ENCODE assay signal across 22 mouse cellular contexts in the genomic region with DNA sequence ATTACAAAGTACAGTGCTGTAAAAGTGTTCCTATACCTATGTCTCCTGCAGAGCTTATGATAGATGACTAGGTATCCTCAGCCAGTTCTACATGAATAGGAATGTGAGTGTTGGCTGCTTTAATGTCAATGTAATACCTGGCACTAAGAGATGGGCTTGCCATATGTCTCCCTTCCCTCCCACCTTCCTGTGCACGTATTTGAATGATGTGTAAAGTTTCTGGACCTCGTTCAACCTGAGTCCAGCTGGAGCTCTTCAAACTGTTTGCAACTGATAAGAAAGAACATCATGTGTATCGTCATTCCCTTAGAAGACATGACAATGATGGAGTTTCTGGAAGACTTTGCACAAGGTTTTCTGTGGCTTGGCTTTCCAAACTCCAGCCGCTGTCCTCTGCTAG. TPM values are rescaled to one million over a fixed set of nuclear protein-coding genes. Genes with fewer than 3 reads are reported as not detected.
DNase-seq lines count a peak whose midpoint lies in the region; ATAC-seq and TF ChIP-seq lines count a peak whose summit lies in the region.
"Had no signal": no experiment of that assay in that cellular context is flagged by ENCODE, and none has a peak within 500 bp of the region (broad histone marks: within the 10 kb centered on the region; RNA-seq: fewer than 3 reads in every experiment).

No protein-coding gene starts in this region.

- peak; percentile 86 for ATAC-seq in frontal cortex, adult (ENCODE audit: low TSS enrichment)
- ATAC-seq in lung, embryonic 14.5 days (ENCODE audit: insufficient read depth) = no peak
- ATAC-seq: CD4-positive, CD25-positive, alpha-beta regulatory T cell, adult 4 months; forebrain, embryonic 13.5 days; forebrain, embryonic 15.5 days; forebrain, postnatal 0 days had no signal

- no peaks in the 10 kb centered on the region for H3K4me1 ChIP-seq in lung, embryonic 14.5 days (ENCODE audit: insufficient read depth)
- H3K4me1 ChIP-seq: embryonic facial prominence, embryonic 10.5 days; embryonic facial prominence, embryonic 12.5 days; forebrain, embryonic 13.5 days; forebrain, embryonic 15.5 days had no signal

- no peak overlapping the region for H3K27ac ChIP-seq in lung, embryonic 14.5 days (ENCODE audit: low read depth)
- H3K27ac ChIP-seq: embryonic facial prominence, embryonic 10.5 days; embryonic facial prominence, embryonic 12.5 days; forebrain, embryonic 13.5 days; forebrain, embryonic 15.5 days had no signal

- no peaks in the 10 kb centered on the region for H3K27me3 ChIP-seq in lung, embryonic 14.5 days (ENCODE audit: insufficient read depth, low read length)
- H3K27me3 ChIP-seq: CH12.LX; embryonic facial prominence, embryonic 12.5 days; forebrain, embryonic 13.5 days; forebrain, embryonic 15.5 days had no signal

- H3K4me3 ChIP-seq in lung, embryonic 14.5 days (ENCODE audit: low read depth, low read length) = no peak overlapping the region
- H3K4me3 ChIP-seq: embryonic facial prominence, embryonic 10.5 days; embryonic facial prominence, embryonic 12.5 days; forebrain, embryonic 13.5 days; forebrain, embryonic 15.5 days had no signal

- DNase-seq in frontal cortex, postnatal 25 days (ENCODE audit: low spot score in 2 of 2) = no peak
- DNase-seq in lung, embryonic 14.5 days = peak; percentile 10
- no peak for DNase-seq in lung, postnatal 10 days
- no peak for DNase-seq in Muller cell, postnatal 12 days (ENCODE audit: inconsistent ontology term)
- DNase-seq: adrenal gland, adult 2 months; adrenal gland, postnatal 10 days; adrenal gland, postnatal 25 days; B cell, adult 2 months; cerebellum, adult 11-12 months; cerebellum, adult 2 months; cerebellum, adult 9-10 months; cerebellum, postnatal 10 days; cerebellum, postnatal 25 days; forebrain, postnatal 0 days had no signal

- WGBS in lung, embryonic 14.5 days = 39% methylated on average over 4 of the region's 4 CpGs

- no peak overlapping the region for H3K9ac ChIP-seq in lung, embryonic 14.5 days
- H3K9ac ChIP-seq: embryonic facial prominence, embryonic 12.5 days; forebrain, embryonic 13.5 days; forebrain, embryonic 15.5 days; forebrain, postnatal 0 days had no signal

- H3K9me3 ChIP-seq in lung, embryonic 14.5 days (ENCODE audit: low read depth, low read length) = no peaks in the 10 kb centered on the region
- H3K9me3 ChIP-seq: embryonic facial prominence, embryonic 10.5 days; embryonic facial prominence, embryonic 12.5 days; forebrain, embryonic 13.5 days; forebrain, embryonic 15.5 days; G1E had no signal

- peaks cover 9% of the 10 kb centered on the region for H3K36me3 ChIP-seq in lung, embryonic 14.5 days (ENCODE audit: insufficient read depth)

- no peak overlapping the region for H3K4me2 ChIP-seq in lung, embryonic 14.5 days
- H3K4me2 ChIP-seq: embryonic facial prominence, embryonic 12.5 days; forebrain, embryonic 13.5 days; forebrain, embryonic 15.5 days had no signal

- no peak for TF ChIP-seq CTCF in lung, embryonic 14.5 days (IDR thresholded peaks at IDR 0.05; ENCODE audit: low read depth)

RNA-seq across cellular contexts. Expression of a gene that starts 13.6 kb away (rescaled TPM):
- 0.74 and 0.96 TPM in 2 replicates for polyA plus RNA-seq in lung, embryonic 14.5 days (2014; fragmentation: Nextera tagmentation; extraction: Ambion mirVana)

RNA-seq across cellular contexts. Expression of a gene that starts 14.2 kb away (rescaled TPM):
- polyA plus RNA-seq in lung, embryonic 14.5 days (2014; fragmentation: Nextera tagmentation; extraction: Ambion mirVana) = 36.9 and 39.3 TPM in 2 replicates
